Mouse (Mus musculus): ENCODE measurements around the gene Gfral. TPM values are rescaled to one million over a fixed set of nuclear protein-coding genes. Genes with fewer than 3 reads are reported as not detected.
A peak's percentile ranks its signal among the peaks of the same experiment; 100 is the strongest.
"Not testable (repeated sequence)": the region's sequence is repeated elsewhere in the genome, so short reads cannot be mapped to it uniquely, and the experiment has no call there.

Gene Gfral
- total RNA-seq, 2 experiments from 2014 or later = not detected

DNA sequence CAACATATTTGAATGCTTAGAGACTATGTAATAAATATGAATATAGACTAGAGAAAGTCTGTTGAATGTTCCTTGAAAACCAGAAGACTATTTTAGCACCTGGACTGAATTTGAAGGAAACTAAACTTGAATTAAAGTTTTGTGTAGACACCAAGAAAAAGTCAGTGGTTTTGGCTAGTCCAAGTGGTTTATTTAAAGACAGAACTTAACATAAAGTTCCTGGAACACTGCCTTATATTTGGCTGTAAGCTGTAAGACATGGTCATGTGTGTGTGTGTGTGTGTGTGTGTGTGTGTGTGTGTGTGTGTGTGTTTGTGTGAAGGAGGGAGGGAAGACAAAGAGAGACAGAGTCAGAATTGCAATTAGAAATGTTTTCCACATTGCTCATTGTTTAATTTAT, 34.2 kb downstream of the Gfral start:
- no peak overlapping the region for H3K27ac ChIP-seq
- TF ChIP-seq CTCF (conservative IDR thresholded peaks at IDR 0.05) = no peak
- H3K4me3 ChIP-seq = no peak overlapping the region
- DNase-seq (ENCODE audit: low spot score in 2 of 2) = no peak

DNA sequence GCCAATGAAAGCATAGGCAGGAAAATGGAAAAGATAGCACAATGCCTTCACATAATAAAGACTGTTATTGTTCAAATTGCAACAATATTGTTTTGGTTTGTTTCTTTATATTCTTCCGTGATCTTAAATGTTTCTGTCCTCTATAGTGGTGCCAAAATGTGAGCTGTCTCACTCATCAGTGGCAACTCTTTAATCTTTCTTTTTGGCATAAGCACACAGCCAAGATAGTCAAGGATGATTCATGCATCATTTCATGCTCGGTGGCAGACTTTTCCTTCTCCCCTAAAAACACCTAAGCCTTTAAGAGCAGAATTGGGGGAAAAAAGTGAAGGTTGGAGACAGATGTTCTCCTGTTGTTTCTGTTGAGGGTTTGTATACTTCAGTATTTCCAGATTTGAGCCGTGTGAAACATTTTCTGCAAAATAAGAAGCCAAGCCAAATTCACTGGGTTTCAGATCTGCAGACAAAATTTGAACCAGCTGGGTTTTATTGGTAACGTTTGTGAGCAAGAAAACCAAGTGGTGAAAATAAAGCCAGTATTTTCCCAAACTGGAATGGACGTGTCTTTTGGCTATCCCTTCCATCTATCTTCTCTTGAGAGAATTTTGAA, 40.7 kb downstream of the Gfral start:
- DNase-seq (ENCODE audit: low spot score in 2 of 2) = no peak
- no peak overlapping the region for H3K27ac ChIP-seq
- no peak overlapping the region for H3K4me3 ChIP-seq
- TF ChIP-seq CTCF (conservative IDR thresholded peaks at IDR 0.05) = no peak

DNA sequence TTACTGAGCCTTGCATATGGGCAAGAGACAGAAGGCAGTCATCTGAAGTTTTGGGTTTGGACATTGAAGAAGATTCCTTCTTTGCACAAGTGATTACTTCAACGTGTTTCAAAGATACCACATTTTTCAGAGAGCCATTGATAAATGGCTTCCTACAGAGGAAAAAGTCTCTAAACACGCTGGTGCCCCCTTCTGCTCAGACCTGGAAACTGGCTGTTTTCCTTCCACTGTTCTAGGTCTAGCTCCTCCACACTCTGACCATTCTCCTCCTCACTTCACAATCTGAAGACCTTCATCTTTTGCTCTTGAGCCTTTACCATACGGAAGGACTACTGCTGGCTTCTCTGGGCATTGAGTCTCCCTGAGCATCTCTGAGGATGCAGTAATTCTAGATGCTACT, 45.1 kb downstream of the Gfral start:
- no peak for DNase-seq (ENCODE audit: low spot score in 2 of 2)
- no peak overlapping the region for H3K4me3 ChIP-seq
- peak; percentile 67 for TF ChIP-seq CTCF (conservative IDR thresholded peaks at IDR 0.05)
- H3K27ac ChIP-seq = no peak overlapping the region

DNA sequence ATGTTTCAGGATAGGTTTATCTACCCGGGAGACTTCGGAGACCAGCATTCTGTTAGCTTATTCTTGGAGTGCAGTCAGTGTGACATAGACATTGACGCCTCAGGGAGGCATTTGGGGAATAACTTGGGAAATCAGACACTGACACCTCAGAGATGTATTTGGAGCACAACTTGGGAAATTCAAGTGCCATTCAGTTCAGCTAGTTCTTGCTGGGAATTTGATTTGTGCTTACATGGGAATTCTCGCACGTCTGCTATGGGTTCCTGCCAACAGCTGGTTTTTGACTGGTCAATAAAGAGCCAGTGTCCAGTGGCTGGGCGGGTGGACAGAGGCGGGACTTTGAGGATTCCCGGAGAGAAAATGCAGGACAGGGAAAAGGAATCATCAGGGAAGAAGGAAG, 51.0 kb downstream of the Gfral start:
- TF ChIP-seq CTCF (conservative IDR thresholded peaks at IDR 0.05) = no peak
- Histone ChIP-seq H3K4me3 (no peak overlapping the region), H3K27ac (no peak overlapping the region)
- DNase-seq (ENCODE audit: low spot score in 2 of 2) = no peak

DNA sequence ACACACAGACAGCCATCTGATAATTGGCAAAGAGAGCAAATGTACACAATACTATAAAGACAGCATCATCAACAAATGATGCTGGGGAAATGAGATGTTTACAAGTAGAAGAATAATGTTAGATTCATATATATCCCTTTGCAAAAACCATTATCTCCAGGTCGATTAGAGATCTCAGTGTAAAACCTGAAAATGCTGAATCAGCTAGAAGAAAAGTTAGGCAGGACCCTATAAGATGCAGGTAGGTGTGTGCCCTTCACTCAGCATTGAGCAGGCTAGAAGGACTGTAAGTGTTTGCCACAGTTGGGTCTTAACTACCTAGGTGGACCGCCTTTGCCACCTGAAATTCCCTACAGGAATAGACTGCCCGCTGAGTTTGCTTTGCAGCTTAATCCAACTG, 67.9 kb downstream of the Gfral start:
- H3K4me3 ChIP-seq = no peak overlapping the region
- no peak for TF ChIP-seq CTCF (conservative IDR thresholded peaks at IDR 0.05)
- DNase-seq (ENCODE audit: low spot score in 2 of 2) = no peak
- no peak overlapping the region for H3K27ac ChIP-seq

DNA sequence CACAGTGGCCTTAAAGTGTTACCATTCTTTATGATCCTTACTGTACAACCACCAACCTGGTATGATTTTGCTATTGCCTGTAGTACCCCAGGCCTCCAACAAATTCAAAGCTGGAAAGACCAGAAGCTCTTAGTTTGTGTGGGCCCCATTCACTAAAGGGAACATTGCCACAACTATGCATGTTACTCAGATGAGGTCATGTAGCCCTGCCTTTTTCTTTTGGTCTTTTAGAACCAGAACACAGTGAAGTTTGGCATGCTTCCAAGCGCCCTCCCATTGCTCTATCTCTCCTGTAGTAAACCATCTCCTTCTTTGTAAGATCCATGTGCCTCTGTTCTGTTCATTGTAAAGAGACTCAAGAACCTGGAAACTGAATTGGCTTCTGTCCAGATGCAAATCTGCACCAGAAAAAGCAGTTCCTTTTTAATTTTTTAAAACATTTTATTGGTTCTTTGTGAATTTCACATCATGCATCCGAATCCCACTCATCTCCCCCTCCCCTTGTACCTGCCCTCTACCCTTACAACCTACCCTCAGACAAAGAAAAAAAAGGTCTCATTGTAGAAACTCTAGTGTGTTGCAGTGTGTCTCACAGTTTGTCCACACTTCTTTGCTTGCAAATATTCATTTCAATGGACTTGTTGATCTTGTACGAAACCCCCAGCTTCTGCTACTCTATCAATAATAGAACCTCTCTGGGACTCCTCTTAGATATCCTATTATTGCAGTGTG, 74.9 kb downstream of the Gfral start:
- no peak overlapping the region for H3K27ac ChIP-seq
- no peak for DNase-seq (ENCODE audit: low spot score in 2 of 2)
- no peak for TF ChIP-seq CTCF (conservative IDR thresholded peaks at IDR 0.05)

DNA sequence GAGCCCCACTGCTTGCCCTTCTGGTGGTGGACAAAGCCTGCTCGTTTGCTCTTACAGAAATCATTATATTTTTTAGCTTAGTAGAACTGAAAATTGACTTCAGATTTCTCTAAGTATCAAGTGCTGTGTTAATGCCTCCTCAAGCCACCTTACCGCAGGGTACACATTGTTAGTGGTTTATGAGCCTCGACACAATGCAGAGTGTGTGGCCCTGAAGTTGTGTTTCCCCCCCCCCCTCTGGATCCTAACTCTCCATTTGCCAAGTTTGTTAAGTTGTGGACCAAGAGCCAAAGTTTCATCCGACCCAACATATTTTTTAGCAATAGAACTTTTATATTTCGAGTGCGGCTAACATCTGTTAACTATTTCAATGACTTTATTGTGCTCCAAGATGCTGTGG, 79.4 kb downstream of the Gfral start:
- TF ChIP-seq CTCF (conservative IDR thresholded peaks at IDR 0.05) = no peak
- DNase-seq (ENCODE audit: low spot score in 2 of 2) = no peak
- no peak overlapping the region for H3K27ac ChIP-seq
- H3K4me3 ChIP-seq = no peak overlapping the region

More for the DNA sequence above, 74.9 kb downstream of the Gfral start:
- no peak overlapping the region for H3K4me3 ChIP-seq

DNA sequence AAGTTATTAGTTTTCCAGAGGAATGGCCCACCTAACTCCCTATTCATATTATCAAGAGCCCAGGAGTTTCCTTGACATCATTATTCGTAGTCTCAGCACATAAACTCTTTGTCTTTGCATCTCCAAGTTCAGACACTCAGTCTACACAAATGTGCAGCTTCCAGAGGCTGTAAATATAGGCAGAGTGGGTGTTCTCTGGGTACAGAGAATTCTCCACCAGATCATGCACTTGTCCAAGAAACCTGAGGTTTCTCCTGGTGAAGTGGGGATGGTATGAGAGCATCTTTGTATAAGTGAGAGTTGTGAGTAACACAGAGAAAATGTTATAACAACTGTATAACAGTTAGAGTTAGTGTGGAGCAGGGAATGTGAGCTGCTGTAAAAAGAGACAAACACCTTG, 84.1 kb downstream of the Gfral start:
- Histone ChIP-seq H3K4me3 (no peak overlapping the region), H3K27ac (no peak overlapping the region)
- no peak for TF ChIP-seq CTCF (conservative IDR thresholded peaks at IDR 0.05)
- no peak for DNase-seq (ENCODE audit: low spot score in 2 of 2)

DNA sequence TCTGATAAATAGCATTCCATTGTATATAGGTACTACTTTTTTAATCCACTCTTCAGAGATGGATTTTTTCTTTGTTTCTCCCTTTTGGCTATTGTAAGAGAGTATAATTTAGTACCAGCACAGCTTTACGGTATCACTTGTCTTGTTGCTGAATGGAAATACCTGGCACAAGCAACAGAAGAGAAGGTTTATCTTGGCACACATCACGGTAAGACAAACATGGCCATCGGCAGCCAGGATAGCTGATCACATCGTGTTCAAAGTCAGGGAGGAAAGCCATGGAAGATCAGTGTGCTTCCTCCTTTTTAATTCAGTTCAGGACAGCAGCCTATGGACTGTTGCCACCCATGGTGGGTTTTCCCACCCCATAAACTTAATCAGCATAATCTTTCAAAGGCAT, 89.2 kb downstream of the Gfral start:
- no peak for DNase-seq (ENCODE audit: low spot score in 2 of 2)
- no peak overlapping the region for H3K4me3 ChIP-seq
- no peak for TF ChIP-seq CTCF (conservative IDR thresholded peaks at IDR 0.05)
- H3K27ac ChIP-seq = no peak overlapping the region

DNA sequence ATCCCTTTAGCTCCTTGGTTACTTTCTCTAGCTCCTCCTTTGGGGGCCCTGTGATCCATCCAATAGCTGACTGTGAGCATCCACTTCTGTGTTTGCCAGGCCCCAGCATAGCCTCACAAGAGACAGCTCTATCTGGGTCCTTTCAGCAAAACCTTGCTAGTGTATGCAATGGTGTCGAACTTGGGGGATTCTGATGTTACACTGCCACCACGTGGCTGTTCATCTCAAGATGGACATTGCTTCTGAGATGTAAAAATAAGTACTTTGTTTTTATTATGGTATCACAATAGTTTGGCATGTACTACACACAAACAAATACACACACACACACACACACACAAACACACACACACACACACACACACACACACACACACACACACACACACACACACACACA, 90.6 kb downstream of the Gfral start:
- H3K27ac ChIP-seq = not testable (repeated sequence)

More for the DNA sequence above, 90.6 kb downstream of the Gfral start:
- H3K4me3 ChIP-seq = not testable (repeated sequence)
- DNase-seq (ENCODE audit: low spot score in 2 of 2) = peak; percentile 55 to 69
- peak; percentile 70 for TF ChIP-seq CTCF (conservative IDR thresholded peaks at IDR 0.05)

Other genes starting within 250 kb of the Gfral start
- gene Hmgcll1, start 198.8 kb downstream of the Gfral start, total RNA-seq (2021) = 10 to 100 TPM; 11.6 to 15.3 TPM
- 1 to 10 TPM; 3.5 to 3.6 TPM for gene Hcrtr2, start 110.2 kb upstream of the Gfral start, total RNA-seq (2021)